In genomic region chr17:24168590-24169277, GRCm38 (mm10) we compare ENCODE assay signal across 8 mouse cellular contexts. TPM values are rescaled to one million over a fixed set of nuclear protein-coding genes. Genes with fewer than 3 reads are reported as not detected.
DNase-seq lines count a peak whose midpoint lies in the region; ATAC-seq and TF ChIP-seq lines count a peak whose summit lies in the region.

No protein-coding gene starts in this region.

- peak overlapping the region; percentile 78 for H3K4me2 ChIP-seq in forebrain, postnatal 0 days (ENCODE audit: low read depth)

- peak overlapping the region; percentile 97 for H3K27ac ChIP-seq in forebrain, postnatal 0 days (ENCODE audit: low read depth, low read length)

- H3K36me3 ChIP-seq in forebrain, postnatal 0 days (ENCODE audit: insufficient read depth) = peaks cover 13% of the 10 kb centered on the region

- TF ChIP-seq CTCF in forebrain, postnatal 0 days (IDR thresholded peaks at IDR 0.05; ENCODE audit: low read depth) = no peak

- H3K4me1 ChIP-seq in forebrain, postnatal 0 days (ENCODE audit: insufficient read depth) = peaks cover 17% of the 10 kb centered on the region

- peak overlapping the region; percentile 73 for H3K4me3 ChIP-seq in forebrain, postnatal 0 days (ENCODE audit: low read depth, low read length)

- no peaks in the 10 kb centered on the region for H3K27me3 ChIP-seq in forebrain, postnatal 0 days (ENCODE audit: insufficient read depth, low read length)

- H3K9ac ChIP-seq in forebrain, postnatal 0 days = peak overlapping the region; percentile 94

- DNase-seq in NIH3T3 (ENCODE audit: low read depth) = peak; percentile 82
- DNase-seq in cerebellum, adult 18-20 months = peak; percentile 69 to 80
- peak; percentile 89 for DNase-seq in forebrain, postnatal 0 days
- peak; percentile 66 to 71 for DNase-seq in layer of hippocampus, postnatal 36 days
- DNase-seq in lung, postnatal 25 days (ENCODE audit: low spot score) = peak; percentile 43
- DNase-seq in right cerebral cortex, adult 18-20 months = peak; percentile 75
- peak; percentile 50 for DNase-seq in urinary bladder, postnatal 25 days (ENCODE audit: low spot score)

- no peaks in the 10 kb centered on the region for H3K9me3 ChIP-seq in forebrain, postnatal 0 days (ENCODE audit: low read length)

- under 1% methylated on average over 41 of the region's 41 CpGs for WGBS in forebrain, postnatal 0 days

- ATAC-seq in forebrain, postnatal 0 days = peak; percentile 69
- peak; percentile 6 to 30; a peak in 2 of 4 replicates for ATAC-seq in hematopoietic stem cell, adult 5-6 weeks (replicated peaks in 1 of 2; ENCODE audit: insufficient read depth in 1 of 2, low FRiP score in 2 of 2, low TSS enrichment in 1 of 2, low read depth in 1 of 2, poor library complexity in 2 of 2, severe bottlenecking in 2 of 2)

RNA-seq across cellular contexts. Expression of gene Atp6v0c, which starts 0.8 kb away (rescaled TPM):
- total RNA-seq in forebrain, postnatal 0 days (2014; rRNA removed) = 386 and 489 TPM in 2 replicates
- 1,891 and 2,006 TPM in 2 replicates for polyA plus RNA-seq in forebrain, postnatal 0 days (2015; fragmentation: Nextera tagmentation; extraction: Ambion mirVana)
- 65.1 and 74.2 TPM in 2 replicates for total RNA-seq in hematopoietic stem cell, adult 5-6 weeks (2017)
- 1,000 to 10,000 TPM; 1,151 to 1,277 TPM for total RNA-seq in layer of hippocampus, postnatal 36 days (2021)

RNA-seq across cellular contexts. Expression of gene Amdhd2, which starts 5.2 kb away (rescaled TPM):
- total RNA-seq in forebrain, postnatal 0 days (2014; rRNA removed) = 37.9 and 47.6 TPM in 2 replicates
- polyA plus RNA-seq in forebrain, postnatal 0 days (2015; fragmentation: Nextera tagmentation; extraction: Ambion mirVana) = 34.5 and 35.4 TPM in 2 replicates
- total RNA-seq in hematopoietic stem cell, adult 5-6 weeks (2017) = 17.0 and 19.1 TPM in 2 replicates
- total RNA-seq in layer of hippocampus, postnatal 36 days (2021) = 10 to 100 TPM; 36.1 to 39.4 TPM

RNA-seq across cellular contexts. Expression of gene Pdpk1, which starts 18.0 kb away (rescaled TPM):
- 50.9 and 55.8 TPM in 2 replicates for total RNA-seq in forebrain, postnatal 0 days (2014; rRNA removed)
- polyA plus RNA-seq in forebrain, postnatal 0 days (2015; fragmentation: Nextera tagmentation; extraction: Ambion mirVana) = 33.8 and 59.0 TPM in 2 replicates
- total RNA-seq in hematopoietic stem cell, adult 5-6 weeks (2017) = 42.8 and 49.0 TPM in 2 replicates
- 100 to 1,000 TPM; 104 to 105 TPM for total RNA-seq in layer of hippocampus, postnatal 36 days (2021)

RNA-seq across cellular contexts. Expression of gene Tbc1d24, which starts 36.6 kb away (rescaled TPM):
- 94.5 and 113 TPM in 2 replicates for total RNA-seq in forebrain, postnatal 0 days (2014; rRNA removed)
- 15.7 and 23.5 TPM in 2 replicates for polyA plus RNA-seq in forebrain, postnatal 0 days (2015; fragmentation: Nextera tagmentation; extraction: Ambion mirVana)
- total RNA-seq in hematopoietic stem cell, adult 5-6 weeks (2017) = 7.4 and 7.8 TPM in 2 replicates
- 10 to 100 TPM; 60.9 to 64.6 TPM for total RNA-seq in layer of hippocampus, postnatal 36 days (2021)

RNA-seq across cellular contexts. Expression of gene Ntn3, which starts 40.6 kb away (rescaled TPM):
- total RNA-seq in forebrain, postnatal 0 days (2014; rRNA removed) = 18.3 and 19.6 TPM in 2 replicates
- 2.9 and 4.0 TPM in 2 replicates for polyA plus RNA-seq in forebrain, postnatal 0 days (2015; fragmentation: Nextera tagmentation; extraction: Ambion mirVana)
- 0.20 and 0.63 TPM in 2 replicates for total RNA-seq in hematopoietic stem cell, adult 5-6 weeks (2017)
- 1 to 10 TPM; 8.0 to 9.9 TPM for total RNA-seq in layer of hippocampus, postnatal 36 days (2021)

Comparison
In these comparisons a context has a peak if more than half of its experiments do, and no peak if none do; other contexts are left out.
1. Peak in every context shown above with its lines: DNase-seq, ATAC-seq, H3K4me3 ChIP-seq and H3K27ac ChIP-seq.